Mouse (Mus musculus): ENCODE data around the gene Wdr91.

Wdr91 gene

GRCm38 (mm10) chr6:34879101-34879740, 31.5 kb downstream of the Wdr91 start:
- DNase-seq (ENCODE audit: low read depth, low spot score), result no peak

- peak; percentile 83 for DNase-seq (ENCODE audit: low read depth, low spot score)
Measured at GRCm38 (mm10) chr6:34877509-34878321, 33.0 kb downstream of the Wdr91 start, which contains the start of gene Cyren. Gene Cyren, minus strand, starts transcription at chr6:34878060.

GRCm38 (mm10) chr6:34876835-34877156, 33.9 kb downstream of the Wdr91 start:
- DNase-seq (ENCODE audit: low read depth, low spot score), result no peak

GRCm38 (mm10) chr6:34875966-34876834, 34.5 kb downstream of the Wdr91 start:
- DNase-seq (ENCODE audit: low read depth, low spot score), result no peak

GRCm38 (mm10) chr6:34875268-34875761, 35.4 kb downstream of the Wdr91 start:
- DNase-seq (ENCODE audit: low read depth, low spot score), result no peak

- no peak for DNase-seq (ENCODE audit: low read depth, low spot score)
Measured at GRCm38 (mm10) chr6:34874101-34874921, 36.4 kb downstream of the Wdr91 start.

GRCm38 (mm10) chr6:34872871-34873270, 37.8 kb downstream of the Wdr91 start:
- no peak for DNase-seq (ENCODE audit: low read depth, low spot score)

GRCm38 (mm10) chr6:34871929-34872328, 38.7 kb downstream of the Wdr91 start:
- no peak for DNase-seq (ENCODE audit: low read depth, low spot score)

- no peak for DNase-seq (ENCODE audit: low read depth, low spot score)
Measured at GRCm38 (mm10) chr6:34870724-34871123, 40.0 kb downstream of the Wdr91 start.

GRCm38 (mm10) chr6:34870136-34870535, 40.5 kb downstream of the Wdr91 start:
- no peak for DNase-seq (ENCODE audit: low read depth, low spot score)

- no peak for DNase-seq (ENCODE audit: low read depth, low spot score)
Measured at GRCm38 (mm10) chr6:34869225-34869915, 41.3 kb downstream of the Wdr91 start.

- DNase-seq (ENCODE audit: low read depth, low spot score), result no peak
Measured at GRCm38 (mm10) chr6:34868507-34869217, 42.0 kb downstream of the Wdr91 start.

GRCm38 (mm10) chr6:34867995-34868350, 42.7 kb downstream of the Wdr91 start:
- no peak for DNase-seq (ENCODE audit: low read depth, low spot score)

GRCm38 (mm10) chr6:34867301-34867994, 43.2 kb downstream of the Wdr91 start:
- DNase-seq (ENCODE audit: low read depth, low spot score), result no peak

GRCm38 (mm10) chr6:34866786-34867185, 43.9 kb downstream of the Wdr91 start:
- DNase-seq (ENCODE audit: low read depth, low spot score), result no peak

GRCm38 (mm10) chr6:34865711-34866593, 44.7 kb downstream of the Wdr91 start:
- no peak for DNase-seq (ENCODE audit: low read depth, low spot score)

GRCm38 (mm10) chr6:34865213-34865612, 45.5 kb downstream of the Wdr91 start:
- DNase-seq (ENCODE audit: low read depth, low spot score), result no peak

GRCm38 (mm10) chr6:34863786-34864514, 46.7 kb downstream of the Wdr91 start:
- DNase-seq (ENCODE audit: low read depth, low spot score), result no peak

Data from retina, adult 2 months (tissue).